Mouse (Mus musculus) lung, postnatal 0 days (tissue): ENCODE measurements around the gene Tle6.

Experiments
- CTCF ChIP-seq: IDR thresholded peaks from 2 replicates; pipeline ENCODE4 v1.5.1; 2016; ENCODE audit warnings: antibody characterized with exemption, mild to moderate bottlenecking
- EP300 ChIP-seq: IDR thresholded peaks from 2 replicates; pipeline ENCODE4 v1.6.1; 2016; ENCODE audit warnings: antibody characterized with exemption, mild to moderate bottlenecking, control low read depth

GRCm38 (mm10) chr10:81563481-81563880, 37.4 kb downstream of the Tle6 start:
- TF ChIP-seq EP300: no peak
- TF ChIP-seq CTCF: no peak
